Mouse (Mus musculus): ENCODE results near the gene Nfe2l2.

GRCm38 (mm10) chr2:75659629-75659960 lies 44.8 kb downstream of the Nfe2l2 start:
- TF ChIP-seq CTCF (IDR thresholded peaks at IDR 0.05; ENCODE audit: borderline replicate concordance, insufficient read depth, low read length) (no peak), POLR2A (IDR thresholded peaks at IDR 0.05; ENCODE audit: low read depth, low read length) (no peak)
